Mouse (Mus musculus) hindbrain, embryonic 16.5 days (tissue): ENCODE results near the gene Ston2. TPM values are rescaled to one million over a fixed set of nuclear protein-coding genes. Genes with fewer than 3 reads are reported as not detected.
A peak's percentile ranks its signal among the peaks of the same experiment; 100 is the strongest.

Experiments
- ATAC-seq: fragments of 200-750 bp; cut with Nextera tagmentation; 2 replicates; pipeline ENCODE4 v1.8.0; 2017; ENCODE audit warnings: moderate TSS enrichment, moderate library complexity
- H3K27ac ChIP-seq: fragments of 300-500 bp; sonication (generic); 2 replicates; pipeline ENCODE4 v1.5.1; 2014; ENCODE audit warnings: low read depth, mild to moderate bottlenecking, control low read depth, low read length, moderate library complexity
- H3K27me3 ChIP-seq: fragments of 300-500 bp; sonication (generic); replicated peaks from 2 replicates; pipeline ENCODE4 v1.6.1; 2014; ENCODE audit warnings: low read length; ENCODE audit not compliant: control insufficient read depth, insufficient read depth
- H3K36me3 ChIP-seq: fragments of 300-500 bp; sonication (generic); 2 replicates; pipeline ENCODE4 v1.6.1; 2014; ENCODE audit warnings: mild to moderate bottlenecking, low read length, moderate library complexity, mixed read lengths; ENCODE audit not compliant: control insufficient read depth, insufficient read depth
- H3K4me1 ChIP-seq: fragments of 300-500 bp; sonication (generic); 2 replicates; pipeline ENCODE4 v1.6.1; 2014; ENCODE audit warnings: low read depth, low read length; ENCODE audit not compliant: control insufficient read depth, insufficient read depth
- H3K4me2 ChIP-seq: fragments of 300-500 bp; sonication (generic); 2 replicates; pipeline ENCODE4 v1.6.1; 2014; ENCODE audit warnings: mild to moderate bottlenecking, low read length, control low read depth, moderate library complexity
- H3K4me3 ChIP-seq: fragments of 300-500 bp; sonication (generic); 2 replicates; pipeline ENCODE4 v1.5.1; 2014; ENCODE audit warnings: mild to moderate bottlenecking, low read length, control low read depth, moderate library complexity
- H3K9ac ChIP-seq: fragments of 300-500 bp; sonication (generic); 2 replicates; pipeline ENCODE4 v1.6.1; 2014; ENCODE audit warnings: low read depth, mild to moderate bottlenecking, control low read depth, low read length, moderate library complexity
- H3K9me3 ChIP-seq: fragments of 300-500 bp; sonication (generic); 2 replicates; pipeline ENCODE4 v1.6.1; 2014; ENCODE audit warnings: mild to moderate bottlenecking, low read length, moderate library complexity; ENCODE audit not compliant: control insufficient read depth
- WGBS: fragments of 180-500 bp; shearing (Covaris S2); extraction: QIAGEN DNeasy Blood & Tissue Kit; methylation state at CpG from one replicate; pipeline ENCODE4 v1.1.7; 2014; 5-methylcytosine and 5-hydroxymethylcytosine counted together
- polyA plus RNA-seq: library from polyadenylated mRNA; unstranded; fragments of >200 nt; fragmentation: Nextera tagmentation; extraction: Ambion mirVana; gene quantifications from 2 replicates; pipeline ENCODE4 v1.2.1, GENCODE M21; 2015

The Ston2 gene
- polyA plus RNA-seq, 1 experiment from 2014 or later, result 7.1 TPM

DNA sequence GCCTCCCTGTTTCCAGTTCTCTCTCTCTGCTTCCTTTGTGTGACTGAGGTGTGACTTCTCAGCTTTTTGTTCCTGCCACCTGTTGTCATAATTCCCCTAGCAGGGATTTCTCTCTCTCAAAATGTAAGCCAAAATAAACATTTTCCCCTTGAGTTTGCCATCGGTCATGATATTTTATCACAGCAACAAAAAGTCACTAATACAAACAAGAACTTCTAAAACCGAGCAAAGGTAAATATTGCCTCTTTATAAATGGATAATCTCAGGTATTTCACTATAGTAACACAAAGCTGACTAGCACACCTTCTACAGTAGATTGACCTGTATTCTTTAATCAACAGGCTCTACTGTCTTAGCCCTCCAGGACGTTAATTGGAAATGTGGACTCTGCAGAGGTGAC is 95.2 kb downstream of the Ston2 start:
- Histone ChIP-seq H3K4me1 (no peaks in the 10 kb centered on the region), H3K4me3 (no peak overlapping the region), H3K4me2 (no peak overlapping the region), H3K9ac (no peak overlapping the region), H3K36me3 (no peaks in the 10 kb centered on the region), H3K27me3 (no peaks in the 10 kb centered on the region), H3K9me3 (no peaks in the 10 kb centered on the region), H3K27ac (no peak overlapping the region)
- WGBS, result 89% methylated on average over 3 of the region's 3 CpGs
- no peak for ATAC-seq

DNA sequence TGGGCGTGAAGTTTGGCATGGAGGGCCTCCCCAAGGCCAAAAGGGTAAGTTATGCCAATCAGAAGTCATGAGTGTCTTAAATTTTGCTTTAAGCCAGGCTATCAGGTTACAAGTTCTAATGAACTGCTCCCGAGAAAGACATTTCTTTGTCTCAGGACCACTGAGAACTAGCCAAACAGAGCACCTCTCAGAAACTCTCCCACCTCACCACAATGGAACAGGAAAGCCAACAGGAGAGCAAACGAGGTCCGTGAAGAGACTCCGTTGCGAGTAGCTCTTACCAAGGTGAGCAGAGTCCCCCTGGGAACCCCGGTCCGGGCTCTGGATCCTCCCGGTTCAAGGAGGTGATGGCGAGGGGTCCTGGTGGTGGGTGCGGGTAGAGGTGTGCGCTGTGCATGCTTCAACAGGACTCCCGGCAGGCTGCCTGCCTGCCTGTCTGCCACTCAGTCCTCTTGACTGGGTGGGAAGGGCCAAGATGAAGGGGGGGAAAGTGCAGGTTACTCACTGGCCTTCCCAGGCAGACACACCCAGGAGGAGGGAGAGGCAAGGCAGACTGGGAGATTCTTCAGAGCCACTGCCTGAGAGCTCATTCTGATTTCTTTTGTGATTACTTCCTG is 102.4 kb downstream of the Ston2 start:
- 25% methylated on average over 13 of the region's 13 CpGs for WGBS
- H3K4me3 ChIP-seq, result no peak overlapping the region
- H3K36me3 ChIP-seq, result no peaks in the 10 kb centered on the region
- no peak overlapping the region for H3K27ac ChIP-seq
- peak overlapping the region; percentile 15; the same call in 1 of the 2 replicates for H3K4me2 ChIP-seq
- H3K9ac ChIP-seq, result no peak overlapping the region
- no peaks in the 10 kb centered on the region for H3K27me3 ChIP-seq
- peaks cover 28% of the 10 kb centered on the region for H3K4me1 ChIP-seq
- no peaks in the 10 kb centered on the region for H3K9me3 ChIP-seq
- ATAC-seq, result no peak

DNA sequence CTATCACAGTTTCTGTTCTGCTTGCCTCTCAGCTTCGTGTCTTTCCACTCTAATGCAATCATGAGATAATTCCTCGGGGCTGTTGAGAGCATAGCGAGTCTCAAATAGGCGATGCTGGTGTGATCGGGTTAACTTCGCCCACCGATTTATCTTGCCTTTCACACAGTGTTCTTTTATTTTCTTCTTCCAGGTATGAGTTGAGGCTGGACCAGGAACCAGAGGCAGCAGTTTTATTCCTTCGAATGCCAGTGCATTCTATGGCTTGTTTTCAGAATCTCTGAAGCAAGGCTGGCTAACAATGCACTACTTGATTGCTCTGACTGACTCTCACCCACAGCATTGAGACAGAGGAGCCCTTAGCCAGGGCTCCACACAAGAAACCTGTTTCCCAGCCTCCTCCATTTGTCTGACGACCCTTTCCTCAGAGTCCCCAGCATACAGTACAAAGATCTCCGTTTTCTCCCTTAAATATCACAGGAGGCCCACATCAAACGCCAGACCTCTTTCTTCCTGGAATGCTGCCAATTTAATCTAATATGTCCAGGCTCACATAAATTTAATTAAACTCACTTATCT is 103.3 kb downstream of the Ston2 start:
- H3K36me3 ChIP-seq, result no peaks in the 10 kb centered on the region
- ATAC-seq, result peak; percentile 48
- H3K27ac ChIP-seq, result peak overlapping the region; percentile 69
- H3K4me3 ChIP-seq, result no peak overlapping the region
- no peaks in the 10 kb centered on the region for H3K9me3 ChIP-seq
- no peaks in the 10 kb centered on the region for H3K27me3 ChIP-seq
- 15% methylated on average over 11 of the region's 11 CpGs for WGBS
- peak overlapping the region; percentile 41 for H3K4me2 ChIP-seq
- H3K4me1 ChIP-seq, result peaks cover 31% of the 10 kb centered on the region
- peak overlapping the region; percentile 35; the same call in 1 of the 2 replicates for H3K9ac ChIP-seq

DNA sequence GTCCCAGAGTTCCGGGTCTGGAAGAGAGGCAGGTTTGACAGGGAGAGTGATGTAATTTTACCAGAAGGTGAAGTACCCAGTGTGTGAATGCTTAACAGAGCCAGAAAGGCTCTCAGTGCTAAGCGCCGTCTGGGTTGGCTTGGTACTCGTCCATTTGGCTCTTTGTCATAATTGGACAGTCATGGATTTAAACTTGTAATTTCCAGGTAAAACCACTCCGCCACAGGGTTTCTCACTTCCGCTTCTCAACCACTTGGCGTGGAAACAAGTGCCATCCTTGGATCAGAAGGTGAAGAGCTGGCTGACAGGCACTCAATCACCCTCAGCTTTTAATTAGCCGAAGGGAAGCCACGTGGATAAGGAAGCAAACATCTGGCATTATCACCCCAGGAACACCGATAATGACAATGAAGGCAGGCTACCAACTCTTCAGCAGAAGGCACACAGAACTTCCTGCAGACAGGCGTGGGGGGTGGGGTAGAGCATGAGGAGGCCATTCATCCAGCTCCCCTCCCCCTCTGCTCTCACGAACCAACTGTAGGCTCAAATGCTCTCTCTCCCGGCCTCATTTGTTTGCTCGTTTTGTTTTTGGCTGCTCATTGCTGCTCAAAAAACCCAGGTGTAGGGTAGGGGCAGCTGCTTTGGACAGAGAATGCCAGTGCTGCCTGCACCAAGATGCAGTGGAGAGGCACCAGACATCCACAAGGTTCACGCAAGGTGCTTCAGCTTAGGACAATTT is 103.9 kb downstream of the Ston2 start:
- Histone ChIP-seq H3K27me3 (no peaks in the 10 kb centered on the region), H3K4me3 (0 out of 2 replicates have a peak overlapping the region, but pooled peaks have one; percentile 9), H3K9ac (peak overlapping the region; percentile 35; the same call in 1 of the 2 replicates), H3K36me3 (no peaks in the 10 kb centered on the region), H3K27ac (peak overlapping the region; percentile 69), H3K4me1 (peaks cover 34% of the 10 kb centered on the region), H3K9me3 (no peaks in the 10 kb centered on the region), H3K4me2 (peak overlapping the region; percentile 41)
- ATAC-seq, result peak; percentile 75
- WGBS, result 12% methylated on average over 15 of the region's 15 CpGs

DNA sequence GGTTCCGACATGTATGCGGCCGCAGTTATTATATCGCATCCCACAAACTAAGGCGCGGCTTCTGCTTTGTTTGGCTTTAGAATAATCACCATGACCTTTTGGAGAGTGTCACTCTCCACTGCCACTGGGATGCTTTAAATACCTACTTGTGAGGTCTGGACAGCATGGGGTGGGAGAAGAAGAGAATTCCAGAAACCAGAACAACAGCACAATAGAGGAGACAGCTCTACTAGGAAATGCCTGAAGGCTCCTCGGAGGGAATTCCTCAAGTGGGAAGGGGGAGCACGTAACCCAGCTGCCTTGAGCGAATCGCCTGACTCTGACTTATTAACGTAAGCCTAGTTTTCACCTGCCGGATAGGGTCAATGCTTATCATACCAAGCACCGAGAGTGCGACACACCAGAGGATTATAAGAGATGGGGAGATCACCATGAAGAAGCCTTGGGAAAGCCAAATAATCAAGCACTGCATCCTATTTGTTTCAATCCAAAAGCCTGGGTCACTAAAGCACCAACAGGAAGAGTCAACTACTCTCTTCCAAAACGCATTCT is 104.6 kb downstream of the Ston2 start:
- H3K27me3 ChIP-seq, result no peaks in the 10 kb centered on the region
- H3K36me3 ChIP-seq, result no peaks in the 10 kb centered on the region
- peaks cover 36% of the 10 kb centered on the region for H3K4me1 ChIP-seq
- H3K9ac ChIP-seq, result peak overlapping the region; percentile 6; the same call in 1 of the 2 replicates
- H3K27ac ChIP-seq, result peak overlapping the region; percentile 34; the same call in 1 of the 2 replicates
- 16% methylated on average over 15 of the region's 15 CpGs for WGBS
- ATAC-seq, result no peak
- no peak overlapping the region for H3K4me3 ChIP-seq
- H3K9me3 ChIP-seq, result no peaks in the 10 kb centered on the region
- peak overlapping the region; percentile 41 for H3K4me2 ChIP-seq

DNA sequence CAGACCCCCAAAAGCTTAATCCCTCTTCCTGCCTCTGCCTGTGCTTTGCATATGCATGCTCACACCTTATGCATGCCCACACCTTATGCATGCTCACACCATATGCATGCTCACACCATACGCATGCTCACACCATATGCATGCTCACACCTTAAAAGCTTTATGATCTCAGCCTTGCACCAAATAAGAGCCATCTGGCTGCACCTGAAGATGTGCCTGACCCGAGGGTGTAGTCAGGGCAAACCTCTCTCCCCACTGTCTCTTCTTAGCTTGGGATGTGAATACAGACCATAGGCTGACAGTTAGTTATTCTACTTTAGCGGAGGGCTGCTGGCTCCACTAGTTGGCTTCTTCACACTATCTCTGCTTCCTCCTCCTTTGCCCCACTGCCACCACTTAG is 105.1 kb downstream of the Ston2 start:
- no peak; the same call in 1 of the 2 replicates for ATAC-seq
- H3K4me2 ChIP-seq, result peak overlapping the region; percentile 41; the same call in 1 of the 2 replicates
- 58% methylated on average over 3 of the region's 3 CpGs for WGBS

DNA sequence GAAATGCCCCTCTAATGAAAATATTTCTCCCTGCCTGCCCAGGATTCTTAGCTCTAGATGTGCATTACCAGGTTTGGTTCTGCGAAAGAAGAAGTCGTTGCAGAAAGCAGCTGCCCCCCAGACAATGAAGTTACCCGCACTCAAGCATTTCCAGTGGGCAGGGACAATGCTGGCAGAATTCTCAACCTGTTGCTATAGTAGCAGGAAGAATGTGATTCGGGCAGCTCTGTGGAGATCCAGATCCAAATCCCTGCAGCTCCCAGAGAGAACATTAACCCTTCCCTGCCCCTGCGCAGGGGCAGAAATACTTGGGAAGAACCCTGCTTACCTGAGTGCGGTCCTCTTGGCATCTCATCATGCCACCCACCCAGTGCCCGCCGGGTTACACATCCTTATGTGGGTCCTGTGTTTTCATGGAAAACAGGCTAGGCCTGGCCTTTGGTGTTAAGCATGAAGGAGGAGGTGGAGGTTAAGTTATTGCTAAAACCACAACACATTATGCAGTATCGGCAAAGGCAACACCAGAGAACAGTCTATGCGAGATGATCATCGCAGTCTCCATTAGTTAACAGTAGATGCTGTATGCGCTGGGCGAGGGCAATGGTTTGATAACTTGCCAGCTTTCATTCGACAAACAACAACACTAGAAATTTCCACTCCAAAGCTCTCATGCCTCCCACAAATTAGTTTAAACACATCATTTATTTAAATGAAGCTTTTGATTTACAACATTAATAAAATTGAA is 108.7 kb downstream of the Ston2 start:
- H3K4me3 ChIP-seq, result no peak overlapping the region
- no peaks in the 10 kb centered on the region for H3K9me3 ChIP-seq
- peaks cover 26% of the 10 kb centered on the region for H3K4me1 ChIP-seq
- peak overlapping the region; percentile 41 for H3K4me2 ChIP-seq
- H3K27me3 ChIP-seq, result no peaks in the 10 kb centered on the region
- WGBS, result 24% methylated on average over 14 of the region's 14 CpGs
- H3K27ac ChIP-seq, result 0 out of 2 replicates have a peak overlapping the region, but pooled peaks have one; percentile 36
- H3K9ac ChIP-seq, result no peak overlapping the region; the same call in 1 of the 2 replicates
- ATAC-seq, result peak; percentile 67
- H3K36me3 ChIP-seq, result no peaks in the 10 kb centered on the region

More for the DNA sequence above, 105.1 kb downstream of the Ston2 start:
- H3K27ac ChIP-seq, result no peak overlapping the region
- no peaks in the 10 kb centered on the region for H3K9me3 ChIP-seq
- H3K9ac ChIP-seq, result no peak overlapping the region
- H3K27me3 ChIP-seq, result no peaks in the 10 kb centered on the region
- no peak overlapping the region for H3K4me3 ChIP-seq
- H3K4me1 ChIP-seq, result peaks cover 36% of the 10 kb centered on the region
- no peaks in the 10 kb centered on the region for H3K36me3 ChIP-seq

DNA sequence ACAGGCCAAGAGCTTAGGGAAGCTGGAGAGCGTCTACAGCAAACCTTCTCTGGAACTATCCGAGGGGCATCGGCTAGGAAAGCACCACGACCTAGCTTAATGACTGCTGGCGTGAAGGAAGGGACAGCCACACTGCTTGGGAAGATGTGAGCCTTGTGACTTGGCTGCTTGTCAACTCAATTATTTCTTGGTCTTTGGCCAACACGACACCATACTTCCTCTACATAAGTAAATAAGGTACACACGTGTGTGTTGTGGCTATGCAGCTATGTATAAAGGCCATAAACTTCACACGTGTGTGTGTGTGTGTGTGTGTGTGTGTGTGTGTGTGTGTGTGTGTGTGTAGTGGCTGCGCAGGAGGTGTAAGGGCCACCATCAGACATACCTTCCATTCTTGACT is 112.2 kb downstream of the Ston2 start:
- H3K9me3 ChIP-seq, result no peaks in the 10 kb centered on the region
- no peak overlapping the region for H3K9ac ChIP-seq
- no peaks in the 10 kb centered on the region for H3K36me3 ChIP-seq
- H3K27me3 ChIP-seq, result no peaks in the 10 kb centered on the region
- WGBS, result 54% methylated on average over 8 of the region's 9 CpGs
- no peak overlapping the region for H3K4me3 ChIP-seq
- peak; percentile 27; the same call in 1 of the 2 replicates for ATAC-seq
- no peak overlapping the region for H3K4me2 ChIP-seq
- H3K4me1 ChIP-seq, result peaks cover 14% of the 10 kb centered on the region
- no peak overlapping the region for H3K27ac ChIP-seq
